Mouse (Mus musculus): Measurements from ENCODE around the gene Wnt2. TPM values are rescaled to one million over a fixed set of nuclear protein-coding genes. Genes with fewer than 3 reads are reported as not detected.

The Wnt2 gene
- polyA plus RNA-seq, 1 experiment from 2014 or later, result 0.33 TPM

- Histone ChIP-seq H3K9ac (ENCODE audit: low read depth, low read length) (no peak overlapping the region), H3K4me3 (ENCODE audit: low read length) (no peak overlapping the region), H3K4me1 (ENCODE audit: control insufficient read depth, insufficient read depth, low read length) (no peaks in the 10 kb centered on the region), H3K36me3 (ENCODE audit: control insufficient read depth, insufficient read depth, low read length) (no peaks in the 10 kb centered on the region), H3K27ac (ENCODE audit: low read length) (no peak overlapping the region), H3K4me2 (ENCODE audit: low read depth, low read length) (no peak overlapping the region), H3K9me3 (ENCODE audit: control insufficient read depth, low read length) (no peaks in the 10 kb centered on the region), H3K27me3 (replicated peaks; ENCODE audit: control insufficient read depth, insufficient read depth, low read length) (no peaks in the 10 kb centered on the region)
- ATAC-seq, result no peak
- WGBS, result 80% methylated on average over 3 of the region's 3 CpGs
Observed at GRCm38 (mm10) chr6:17963455-17963854, 66.9 kb downstream of the Wnt2 start.

GRCm38 (mm10) chr6:17951779-17952178, 78.6 kb downstream of the Wnt2 start:
- no peak for ATAC-seq
- WGBS, result 88% methylated on average over 8 of the region's 8 CpGs

GRCm38 (mm10) chr6:17949103-17949502, 81.3 kb downstream of the Wnt2 start:
- H3K4me3 ChIP-seq (ENCODE audit: low read length), result no peak overlapping the region
- H3K4me2 ChIP-seq (ENCODE audit: low read depth, low read length), result no peak overlapping the region
- no peaks in the 10 kb centered on the region for H3K36me3 ChIP-seq (ENCODE audit: control insufficient read depth, insufficient read depth, low read length)
- no peak for ATAC-seq
- WGBS, result 84% methylated on average over 5 of the region's 5 CpGs
- no peak overlapping the region for H3K9ac ChIP-seq (ENCODE audit: low read depth, low read length)
- no peaks in the 10 kb centered on the region for H3K27me3 ChIP-seq (replicated peaks; ENCODE audit: control insufficient read depth, insufficient read depth, low read length)
- 0 out of 2 replicates have a peak, but pooled peaks cover 3% of the 10 kb centered on the region for H3K4me1 ChIP-seq (ENCODE audit: control insufficient read depth, insufficient read depth, low read length)
- H3K27ac ChIP-seq (ENCODE audit: low read length), result no peak overlapping the region
- H3K9me3 ChIP-seq (ENCODE audit: control insufficient read depth, low read length), result no peaks in the 10 kb centered on the region

More at GRCm38 (mm10) chr6:17951779-17952178, 78.6 kb downstream of the Wnt2 start:
- H3K27me3 ChIP-seq (replicated peaks; ENCODE audit: control insufficient read depth, insufficient read depth, low read length), result no peaks in the 10 kb centered on the region
- H3K9ac ChIP-seq (ENCODE audit: low read depth, low read length), result no peak overlapping the region
- no peaks in the 10 kb centered on the region for H3K4me1 ChIP-seq (ENCODE audit: control insufficient read depth, insufficient read depth, low read length)
- H3K27ac ChIP-seq (ENCODE audit: low read length), result no peak overlapping the region
- H3K4me2 ChIP-seq (ENCODE audit: low read depth, low read length), result no peak overlapping the region
- H3K9me3 ChIP-seq (ENCODE audit: control insufficient read depth, low read length), result no peaks in the 10 kb centered on the region
- no peaks in the 10 kb centered on the region for H3K36me3 ChIP-seq (ENCODE audit: control insufficient read depth, insufficient read depth, low read length)
- no peak overlapping the region for H3K4me3 ChIP-seq (ENCODE audit: low read length)

- Histone ChIP-seq H3K9ac (ENCODE audit: low read depth, low read length) (no peak overlapping the region), H3K4me1 (ENCODE audit: control insufficient read depth, insufficient read depth, low read length) (peaks cover 8% of the 10 kb centered on the region; the same call in 1 of the 2 replicates), H3K27ac (ENCODE audit: low read length) (no peak overlapping the region), H3K36me3 (ENCODE audit: control insufficient read depth, insufficient read depth, low read length) (no peaks in the 10 kb centered on the region), H3K9me3 (ENCODE audit: control insufficient read depth, low read length) (no peaks in the 10 kb centered on the region), H3K27me3 (replicated peaks; ENCODE audit: control insufficient read depth, insufficient read depth, low read length) (no peaks in the 10 kb centered on the region), H3K4me3 (ENCODE audit: low read length) (no peak overlapping the region), H3K4me2 (ENCODE audit: low read depth, low read length) (no peak overlapping the region)
- ATAC-seq, result no peak
- WGBS, result 69% methylated on average over 11 of the region's 11 CpGs
Observed at GRCm38 (mm10) chr6:17947130-17947831, 83.1 kb downstream of the Wnt2 start.

GRCm38 (mm10) chr6:17946456-17946855, 83.9 kb downstream of the Wnt2 start:
- ATAC-seq, result no peak
- H3K36me3 ChIP-seq (ENCODE audit: control insufficient read depth, insufficient read depth, low read length), result no peaks in the 10 kb centered on the region
- no peak overlapping the region for H3K4me3 ChIP-seq (ENCODE audit: low read length)
- H3K9me3 ChIP-seq (ENCODE audit: control insufficient read depth, low read length), result no peaks in the 10 kb centered on the region
- no peak overlapping the region for H3K9ac ChIP-seq (ENCODE audit: low read depth, low read length)
- H3K27me3 ChIP-seq (replicated peaks; ENCODE audit: control insufficient read depth, insufficient read depth, low read length), result no peaks in the 10 kb centered on the region
- H3K4me2 ChIP-seq (ENCODE audit: low read depth, low read length), result no peak overlapping the region
- no peak overlapping the region for H3K27ac ChIP-seq (ENCODE audit: low read length)
- WGBS, result 42% methylated on average over 5 of the region's 5 CpGs
- peaks cover 8% of the 10 kb centered on the region; the same call in 1 of the 2 replicates for H3K4me1 ChIP-seq (ENCODE audit: control insufficient read depth, insufficient read depth, low read length)

- ATAC-seq, result peak; percentile 74
- no peak overlapping the region for H3K4me3 ChIP-seq (ENCODE audit: low read length)
- WGBS, result 53% methylated on average over 9 of the region's 9 CpGs
- peaks cover 8% of the 10 kb centered on the region; the same call in 1 of the 2 replicates for H3K4me1 ChIP-seq (ENCODE audit: control insufficient read depth, insufficient read depth, low read length)
- H3K27ac ChIP-seq (ENCODE audit: low read length), result no peak overlapping the region
- H3K4me2 ChIP-seq (ENCODE audit: low read depth, low read length), result no peak overlapping the region
- H3K9me3 ChIP-seq (ENCODE audit: control insufficient read depth, low read length), result no peaks in the 10 kb centered on the region
- H3K36me3 ChIP-seq (ENCODE audit: control insufficient read depth, insufficient read depth, low read length), result no peaks in the 10 kb centered on the region
- H3K9ac ChIP-seq (ENCODE audit: low read depth, low read length), result no peak overlapping the region
- no peaks in the 10 kb centered on the region for H3K27me3 ChIP-seq (replicated peaks; ENCODE audit: control insufficient read depth, insufficient read depth, low read length)
Observed at GRCm38 (mm10) chr6:17943877-17944617, 86.3 kb downstream of the Wnt2 start.

GRCm38 (mm10) chr6:17942344-17942743, 88.0 kb downstream of the Wnt2 start:
- 34% methylated on average over 7 of the region's 7 CpGs for WGBS

GRCm38 (mm10) chr6:17941916-17942315, 88.5 kb downstream of the Wnt2 start:
- Histone ChIP-seq H3K9me3 (ENCODE audit: control insufficient read depth, low read length) (no peaks in the 10 kb centered on the region), H3K4me2 (ENCODE audit: low read depth, low read length) (no peak overlapping the region), H3K4me1 (ENCODE audit: control insufficient read depth, insufficient read depth, low read length) (peaks cover 11% of the 10 kb centered on the region), H3K27ac (ENCODE audit: low read length) (no peak overlapping the region), H3K4me3 (ENCODE audit: low read length) (no peak overlapping the region), H3K27me3 (replicated peaks; ENCODE audit: control insufficient read depth, insufficient read depth, low read length) (no peaks in the 10 kb centered on the region), H3K9ac (ENCODE audit: low read depth, low read length) (no peak overlapping the region), H3K36me3 (ENCODE audit: control insufficient read depth, insufficient read depth, low read length) (no peaks in the 10 kb centered on the region)
- WGBS, result 35% methylated on average over 2 of the region's 2 CpGs
- ATAC-seq, result no peak

More at GRCm38 (mm10) chr6:17942344-17942743, 88.0 kb downstream of the Wnt2 start:
- no peaks in the 10 kb centered on the region for H3K36me3 ChIP-seq (ENCODE audit: control insufficient read depth, insufficient read depth, low read length)
- H3K27me3 ChIP-seq (replicated peaks; ENCODE audit: control insufficient read depth, insufficient read depth, low read length), result no peaks in the 10 kb centered on the region
- no peak for ATAC-seq
- peaks cover 11% of the 10 kb centered on the region for H3K4me1 ChIP-seq (ENCODE audit: control insufficient read depth, insufficient read depth, low read length)
- H3K4me3 ChIP-seq (ENCODE audit: low read length), result no peak overlapping the region
- H3K4me2 ChIP-seq (ENCODE audit: low read depth, low read length), result no peak overlapping the region
- H3K27ac ChIP-seq (ENCODE audit: low read length), result no peak overlapping the region
- no peaks in the 10 kb centered on the region for H3K9me3 ChIP-seq (ENCODE audit: control insufficient read depth, low read length)
- no peak overlapping the region for H3K9ac ChIP-seq (ENCODE audit: low read depth, low read length)

All from intestine, embryonic 16.5 days (tissue).